Mouse (Mus musculus): ENCODE data around the gene BC029722.

BC029722 gene

GRCm38 (mm10) chr2:155779066-155779465, 40.2 kb downstream of the BC029722 start:
- no peak for DNase-seq (ENCODE audit: low read depth)

DNA sequence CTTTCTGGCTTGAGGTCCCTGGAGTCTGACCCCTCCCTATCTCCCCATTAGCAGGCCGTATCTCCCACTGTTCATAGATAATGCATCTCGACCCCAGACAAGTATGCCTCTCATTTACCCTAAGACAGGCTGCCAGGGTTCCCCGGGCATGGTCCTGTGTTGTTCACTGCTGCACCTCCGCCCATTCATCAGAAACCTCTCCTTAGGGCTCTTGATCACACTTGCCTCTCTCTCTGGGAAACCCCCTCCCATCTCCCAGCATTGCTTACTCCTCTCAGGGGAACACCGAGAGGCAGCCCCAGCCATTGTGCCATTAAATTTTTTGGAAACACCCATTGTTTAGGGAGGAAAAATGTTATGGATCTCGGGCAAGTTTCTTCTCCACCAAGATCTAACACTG, 41.2 kb downstream of the BC029722 start:
- no peak for DNase-seq (ENCODE audit: low read depth)

DNA sequence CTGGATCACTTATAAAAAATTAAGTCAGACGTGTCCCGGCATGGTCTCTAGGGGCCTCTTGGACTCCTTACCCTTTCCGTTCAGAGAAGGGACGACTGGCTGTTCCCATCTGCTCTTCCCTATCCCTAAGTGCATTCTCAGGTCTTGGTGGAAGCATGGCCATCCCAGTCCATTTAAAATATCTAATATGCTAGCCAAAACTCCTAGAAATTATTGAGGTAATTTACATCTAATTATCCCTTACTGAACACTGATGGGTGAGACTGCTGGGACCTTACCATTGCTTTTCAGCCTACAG, 41.6 kb downstream of the BC029722 start:
- DNase-seq (ENCODE audit: low read depth): no peak

DNA sequence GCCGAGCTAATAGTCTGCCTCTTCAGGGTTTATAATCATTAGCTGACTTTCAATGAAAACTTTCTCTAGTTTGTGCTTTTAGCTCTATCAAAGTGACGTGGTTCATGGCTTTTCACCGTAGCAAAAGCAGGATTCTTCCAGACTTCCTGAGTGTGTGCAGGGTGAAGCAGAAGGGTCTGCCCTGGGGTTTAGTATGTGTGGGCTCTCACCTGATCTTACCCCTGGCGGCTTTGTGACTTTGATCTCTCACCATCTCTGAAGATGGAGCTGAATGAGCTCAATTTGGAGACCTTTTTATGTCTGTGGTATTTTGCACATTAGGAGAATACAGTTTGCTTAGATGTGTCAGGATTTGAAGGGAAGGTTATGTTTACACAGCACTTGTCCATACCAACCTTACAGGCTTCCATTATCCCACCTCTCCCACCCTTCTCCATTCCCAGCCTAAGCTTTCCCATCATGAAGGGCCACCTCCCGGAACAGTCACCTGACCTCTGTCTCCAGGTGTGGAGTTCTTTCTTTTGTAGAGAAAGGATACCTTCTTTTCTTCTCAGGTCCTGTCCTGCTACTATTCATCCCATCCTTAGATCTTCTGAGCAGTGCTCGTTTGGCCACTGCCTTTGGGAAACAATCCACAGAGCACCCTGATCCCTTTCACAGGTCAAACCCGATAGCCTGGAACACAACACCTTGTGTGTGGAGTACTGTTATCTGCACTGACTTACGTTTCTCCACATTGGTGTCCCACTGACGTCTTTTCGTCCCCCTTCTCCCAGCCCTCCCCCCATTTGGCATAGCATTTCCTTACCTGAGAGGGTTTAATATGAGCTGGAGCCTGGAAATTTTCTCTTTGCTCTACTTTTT, 42.2 kb downstream of the BC029722 start:
- DNase-seq (ENCODE audit: low read depth): no peak

DNA sequence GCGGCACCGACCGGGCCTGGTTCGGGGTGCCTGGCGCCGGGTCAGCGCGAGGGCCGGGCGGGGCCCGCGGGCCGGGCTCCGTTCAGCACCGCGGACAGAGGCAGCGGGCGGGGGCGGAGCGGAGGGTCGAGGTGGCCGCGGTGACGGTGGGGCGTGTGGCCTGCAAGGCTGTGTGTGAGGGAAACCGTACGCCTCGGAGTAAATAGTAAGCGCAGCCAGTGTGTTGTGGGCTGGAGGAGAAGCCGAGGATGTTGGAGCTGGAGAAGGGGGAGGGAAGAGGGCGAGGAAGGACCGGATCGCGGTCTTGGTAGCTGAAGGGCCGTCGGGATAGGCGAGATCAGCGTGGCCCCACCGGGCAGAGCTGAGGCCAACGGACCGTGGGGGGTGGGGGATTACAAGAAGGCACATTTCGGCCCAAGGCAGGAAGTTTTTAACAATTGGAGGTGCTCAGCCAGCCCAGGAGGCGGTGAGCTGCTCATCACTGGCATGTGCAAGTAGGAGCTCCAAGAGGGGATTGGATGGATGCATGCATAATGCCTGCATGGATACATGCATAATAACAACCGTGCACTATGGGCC, 43.5 kb downstream of the BC029722 start:
- peak; percentile 13 for DNase-seq (ENCODE audit: low read depth)

DNA sequence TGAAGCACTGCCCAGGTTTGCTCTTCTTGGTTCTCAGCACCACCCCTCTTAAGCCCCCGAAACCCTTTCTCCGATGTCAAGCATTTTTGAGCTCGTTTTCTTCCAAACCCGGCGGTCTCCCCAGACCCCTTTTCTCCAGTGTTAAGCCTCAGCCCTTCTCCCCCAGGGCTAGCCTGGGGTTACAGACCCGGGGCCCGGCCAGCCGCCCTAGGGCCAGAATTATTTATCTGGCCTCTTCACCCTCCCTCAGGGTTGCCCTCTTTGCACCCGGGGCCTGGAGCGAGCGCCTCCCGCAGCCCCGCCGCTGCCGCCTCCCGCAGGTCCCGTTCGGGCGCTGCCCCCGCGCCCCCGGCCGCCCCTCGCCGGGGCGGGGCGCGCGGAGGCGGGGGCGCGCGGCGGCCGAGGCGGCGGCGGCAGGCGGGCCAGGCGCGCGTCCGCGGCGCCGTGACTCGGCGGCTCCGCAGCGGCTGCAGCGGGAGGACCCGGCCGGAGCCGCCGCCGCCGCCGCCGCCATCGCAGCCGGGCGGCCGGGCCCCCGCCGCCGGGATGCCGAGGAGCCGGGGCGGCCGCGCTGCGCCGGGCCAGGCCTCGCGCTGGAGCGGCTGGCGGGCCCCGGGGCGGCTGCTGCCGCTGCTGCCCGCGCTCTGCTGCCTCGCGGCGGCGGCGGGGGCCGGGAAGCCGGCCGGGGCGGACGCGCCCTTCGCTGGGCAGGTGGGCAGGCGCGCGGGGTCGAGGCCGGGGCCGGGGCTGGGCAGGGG, 44.1 kb downstream of the BC029722 start, which contains the start of gene Mmp24:
Gene Mmp24 (plus strand): TSS at position 416 of the 758 bp plus-strand sequence.
- DNase-seq (ENCODE audit: low read depth): no peak

GRCm38 (mm10) chr2:155774261-155774926, 44.8 kb downstream of the BC029722 start:
- no peak for DNase-seq (ENCODE audit: low read depth)

- no peak for DNase-seq (ENCODE audit: low read depth)
These were observed 45.6 kb downstream of the BC029722 start for GRCm38 (mm10) chr2:155773664-155774063.
